Mouse (Mus musculus) megakaryocyte, embryonic 14.5 days (primary cell): Measurements from ENCODE around the gene Ptges.

ENCODE experiments used
- FLI1 ChIP-seq: IDR thresholded peaks from 2 replicates; pipeline ENCODE4 v1.6.1; 2012; ENCODE audit warnings: low read length, inconsistent platforms, mixed read lengths
- GATA1 ChIP-seq: IDR thresholded peaks from 3 replicates; pipeline ENCODE4 v1.6.1; 2012; ENCODE audit warnings: mixed read lengths, low read length, inconsistent platforms, borderline replicate concordance

DNA sequence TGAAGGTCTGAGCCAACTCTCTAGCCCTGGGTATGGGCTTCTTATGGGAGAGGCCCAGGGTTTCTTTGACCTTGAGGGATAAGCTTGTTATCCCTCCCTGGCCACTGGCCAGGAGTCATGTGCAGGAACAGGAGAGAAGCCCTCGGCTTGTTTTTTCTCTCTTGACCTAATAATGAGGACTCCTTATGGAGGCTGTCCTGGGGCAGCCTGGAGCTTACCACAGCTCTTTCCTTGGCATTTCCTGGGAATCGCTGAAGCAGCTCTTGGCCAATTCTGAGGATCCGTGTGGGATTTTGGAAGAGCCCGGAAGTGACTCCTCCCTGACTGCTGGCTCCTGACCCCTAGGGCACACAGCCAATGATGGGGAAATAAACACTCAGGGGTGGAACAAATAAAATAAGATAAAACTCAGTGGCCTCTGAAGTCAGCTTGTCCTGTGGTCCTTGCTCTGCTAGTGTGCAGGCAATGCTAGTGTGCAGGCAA is 17.3 kb downstream of the Ptges start:
- TF ChIP-seq FLI1 (no peak), GATA1 (no peak)
